Mouse (Mus musculus): ENCODE measurements around the gene Creb3l4. TPM values are rescaled to one million over a fixed set of nuclear protein-coding genes. Genes with fewer than 3 reads are reported as not detected.

Gene Creb3l4
- polyA plus RNA-seq, 1 experiment from 2014 or later: 0.82 TPM

GRCm38 (mm10) chr3:90250791-90251190 lies 7.5 kb upstream of the Creb3l4 start:
- Histone ChIP-seq H3K4me1 (replicated peaks; ENCODE audit: control insufficient read depth, insufficient read depth, low read length) (peaks cover 19% of the 10 kb centered on the region), H3K36me3 (ENCODE audit: control insufficient read depth, insufficient read depth, low read length) (peaks cover 12% of the 10 kb centered on the region), H3K9me3 (ENCODE audit: control insufficient read depth, low read length) (no peaks in the 10 kb centered on the region), H3K9ac (ENCODE audit: low read depth, low read length) (no peak overlapping the region), H3K27ac (ENCODE audit: low read depth, low read length) (no peak overlapping the region), H3K4me2 (no peak overlapping the region), H3K4me3 (ENCODE audit: low read depth, low read length) (no peak overlapping the region), H3K27me3 (replicated peaks; ENCODE audit: control insufficient read depth, insufficient read depth, low read length) (no peaks in the 10 kb centered on the region)
- DNase-seq (ENCODE audit: low spot score) (no peak), ATAC-seq (replicated peaks; ENCODE audit: low FRiP score) (no peak)
- WGBS: 91% methylated on average over 6 of the region's 6 CpGs

- Histone ChIP-seq H3K36me3 (ENCODE audit: control insufficient read depth, insufficient read depth, low read length) (peaks cover 12% of the 10 kb centered on the region), H3K4me2 (peak overlapping the region; percentile 97), H3K27ac (ENCODE audit: low read depth, low read length) (peak overlapping the region; percentile 84), H3K4me3 (ENCODE audit: low read depth, low read length) (peak overlapping the region; percentile 81), H3K9me3 (ENCODE audit: control insufficient read depth, low read length) (no peaks in the 10 kb centered on the region), H3K9ac (ENCODE audit: low read depth, low read length) (peak overlapping the region; percentile 88), H3K27me3 (replicated peaks; ENCODE audit: control insufficient read depth, insufficient read depth, low read length) (no peaks in the 10 kb centered on the region), H3K4me1 (replicated peaks; ENCODE audit: control insufficient read depth, insufficient read depth, low read length) (peaks cover 10% of the 10 kb centered on the region)
- ATAC-seq (replicated peaks; ENCODE audit: low FRiP score) (no peak; the same call in 1 of the 2 replicates), DNase-seq (ENCODE audit: low spot score) (no peak)
- WGBS: 5% methylated on average over 10 of the region's 10 CpGs
Observed at GRCm38 (mm10) chr3:90248746-90249100, 5.4 kb upstream of the Creb3l4 start.

- ATAC-seq (replicated peaks; ENCODE audit: low FRiP score) (peak; percentile 94), DNase-seq (ENCODE audit: low spot score) (peak; percentile 88)
- H3K4me2 ChIP-seq: peak within 1 kb of the TSS; percentile 97
- peak within 1 kb of the TSS; percentile 84 for H3K27ac ChIP-seq (ENCODE audit: low read depth, low read length)
- H3K9me3 ChIP-seq (ENCODE audit: control insufficient read depth, low read length): no peaks in the 10 kb centered on the region
- H3K27me3 ChIP-seq (replicated peaks; ENCODE audit: control insufficient read depth, insufficient read depth, low read length): no peaks in the 10 kb centered on the region
- WGBS: under 1% methylated on average over 44 of the region's 44 CpGs
- peaks cover 12% of the 10 kb centered on the region for H3K36me3 ChIP-seq (ENCODE audit: control insufficient read depth, insufficient read depth, low read length)
- peak within 1 kb of the TSS; percentile 81 for H3K4me3 ChIP-seq (ENCODE audit: low read depth, low read length)
- H3K9ac ChIP-seq (ENCODE audit: low read depth, low read length): peak within 1 kb of the TSS; percentile 88
- peaks cover 10% of the 10 kb centered on the region for H3K4me1 ChIP-seq (replicated peaks; ENCODE audit: control insufficient read depth, insufficient read depth, low read length)
Observed at GRCm38 (mm10) chr3:90247960-90248745, 4.8 kb upstream of the Creb3l4 start, which contains the start of gene Slc39a1. TSS of gene Slc39a1 (plus strand) at chr3:90248172.

GRCm38 (mm10) chr3:90247630-90247959 lies 4.3 kb upstream of the Creb3l4 start:
- H3K27me3 ChIP-seq (replicated peaks; ENCODE audit: control insufficient read depth, insufficient read depth, low read length): no peaks in the 10 kb centered on the region
- no peaks in the 10 kb centered on the region for H3K9me3 ChIP-seq (ENCODE audit: control insufficient read depth, low read length)
- H3K4me1 ChIP-seq (replicated peaks; ENCODE audit: control insufficient read depth, insufficient read depth, low read length): peaks cover 13% of the 10 kb centered on the region
- H3K4me2 ChIP-seq: peak overlapping the region; percentile 97
- ATAC-seq (replicated peaks; ENCODE audit: low FRiP score) (no peak), DNase-seq (ENCODE audit: low spot score) (no peak)
- 5% methylated on average over 3 of the region's 3 CpGs for WGBS
- H3K27ac ChIP-seq (ENCODE audit: low read depth, low read length): peak overlapping the region; percentile 77
- peaks cover 12% of the 10 kb centered on the region for H3K36me3 ChIP-seq (ENCODE audit: control insufficient read depth, insufficient read depth, low read length)
- peak overlapping the region; percentile 88 for H3K9ac ChIP-seq (ENCODE audit: low read depth, low read length)
- peak overlapping the region; percentile 81 for H3K4me3 ChIP-seq (ENCODE audit: low read depth, low read length)

- H3K36me3 ChIP-seq (ENCODE audit: control insufficient read depth, insufficient read depth, low read length): 0 out of 2 replicates have a peak, but pooled peaks cover 4% of the 10 kb centered on the region
- no peak overlapping the region for H3K27ac ChIP-seq (ENCODE audit: low read depth, low read length)
- no peaks in the 10 kb centered on the region for H3K27me3 ChIP-seq (replicated peaks; ENCODE audit: control insufficient read depth, insufficient read depth, low read length)
- H3K4me1 ChIP-seq (replicated peaks; ENCODE audit: control insufficient read depth, insufficient read depth, low read length): peaks cover 17% of the 10 kb centered on the region
- 72% methylated on average over 2 of the region's 2 CpGs for WGBS
- H3K9me3 ChIP-seq (ENCODE audit: control insufficient read depth, low read length): no peaks in the 10 kb centered on the region
- no peak for DNase-seq (ENCODE audit: low spot score)
- no peak overlapping the region for H3K4me2 ChIP-seq
- no peak overlapping the region for H3K4me3 ChIP-seq (ENCODE audit: low read depth, low read length)
- H3K9ac ChIP-seq (ENCODE audit: low read depth, low read length): no peak overlapping the region
- ATAC-seq (replicated peaks; ENCODE audit: low FRiP score): no peak
Observed at GRCm38 (mm10) chr3:90245406-90245805, 2.1 kb upstream of the Creb3l4 start.

- Histone ChIP-seq H3K9me3 (ENCODE audit: control insufficient read depth, low read length) (no peaks in the 10 kb centered on the region), H3K27me3 (replicated peaks; ENCODE audit: control insufficient read depth, insufficient read depth, low read length) (no peaks in the 10 kb centered on the region), H3K4me2 (no peak overlapping the region), H3K9ac (ENCODE audit: low read depth, low read length) (no peak overlapping the region), H3K4me3 (ENCODE audit: low read depth, low read length) (no peak overlapping the region), H3K4me1 (replicated peaks; ENCODE audit: control insufficient read depth, insufficient read depth, low read length) (peaks cover 7% of the 10 kb centered on the region; the same call in 1 of the 2 replicates), H3K27ac (ENCODE audit: low read depth, low read length) (no peak overlapping the region), H3K36me3 (ENCODE audit: control insufficient read depth, insufficient read depth, low read length) (no peaks in the 10 kb centered on the region)
- 80% methylated on average over 10 of the region's 10 CpGs for WGBS
- ATAC-seq (replicated peaks; ENCODE audit: low FRiP score) (peak; percentile 21; the same call in 1 of the 2 replicates), DNase-seq (ENCODE audit: low spot score) (no peak)
Observed at GRCm38 (mm10) chr3:90241669-90242358, 1.5 kb downstream of the Creb3l4 start.

- H3K27ac ChIP-seq (ENCODE audit: low read depth, low read length): no peak overlapping the region
- H3K4me3 ChIP-seq (ENCODE audit: low read depth, low read length): no peak overlapping the region
- no peaks in the 10 kb centered on the region for H3K27me3 ChIP-seq (replicated peaks; ENCODE audit: control insufficient read depth, insufficient read depth, low read length)
- H3K4me2 ChIP-seq: no peak overlapping the region
- no peak overlapping the region for H3K9ac ChIP-seq (ENCODE audit: low read depth, low read length)
- DNase-seq (ENCODE audit: low spot score) (no peak), ATAC-seq (replicated peaks; ENCODE audit: low FRiP score) (no peak)
- H3K36me3 ChIP-seq (ENCODE audit: control insufficient read depth, insufficient read depth, low read length): no peaks in the 10 kb centered on the region
- H3K9me3 ChIP-seq (ENCODE audit: control insufficient read depth, low read length): no peaks in the 10 kb centered on the region
- 86% methylated on average over 2 of the region's 2 CpGs for WGBS
- peaks cover 7% of the 10 kb centered on the region; the same call in 1 of the 2 replicates for H3K4me1 ChIP-seq (replicated peaks; ENCODE audit: control insufficient read depth, insufficient read depth, low read length)
Observed at GRCm38 (mm10) chr3:90241251-90241650, 2.1 kb downstream of the Creb3l4 start.

GRCm38 (mm10) chr3:90231507-90232333 lies 11.6 kb downstream of the Creb3l4 start, which contains the start of gene Jtb:
TSS of gene Jtb (plus strand) at chr3:90231597.
- Histone ChIP-seq H3K36me3 (ENCODE audit: control insufficient read depth, insufficient read depth, low read length) (peaks cover 7% of the 10 kb centered on the region), H3K9me3 (ENCODE audit: control insufficient read depth, low read length) (no peaks in the 10 kb centered on the region), H3K27me3 (replicated peaks; ENCODE audit: control insufficient read depth, insufficient read depth, low read length) (no peaks in the 10 kb centered on the region), H3K4me1 (replicated peaks; ENCODE audit: control insufficient read depth, insufficient read depth, low read length) (no peaks in the 10 kb centered on the region), H3K4me3 (ENCODE audit: low read depth, low read length) (peak within 1 kb of the TSS; percentile 78), H3K9ac (ENCODE audit: low read depth, low read length) (peak within 1 kb of the TSS; percentile 93), H3K27ac (ENCODE audit: low read depth, low read length) (peak within 1 kb of the TSS; percentile 92), H3K4me2 (peak within 1 kb of the TSS; percentile 85)
- DNase-seq (ENCODE audit: low spot score) (peak; percentile 90), ATAC-seq (replicated peaks; ENCODE audit: low FRiP score) (peak; percentile 97)
- WGBS: under 1% methylated on average over 61 of the region's 61 CpGs

Measured in liver, embryonic 11.5 days (tissue).